Mouse (Mus musculus) megakaryocyte-erythroid progenitor cell, adult 5-6 weeks (primary cell): Measurements from ENCODE around the gene Larp4b. TPM values are rescaled to one million over a fixed set of nuclear protein-coding genes. Genes with fewer than 3 reads are reported as not detected.

Source experiments
- ATAC-seq: replicated peaks from 2 replicates; pipeline ENCODE4 v1.8.0; 2016; ENCODE audit warnings: mild to moderate bottlenecking, inconsistent platforms; ENCODE audit not compliant: severe bottlenecking, poor library complexity, low FRiP score, low TSS enrichment
- total RNA-seq, 2 experiments: library from RNA; stranded (forward) in 1 of 2; stranded (reverse) in 1 of 2; fragments of 200-1000, 215-1000 nt in 1 of 2; fragments of >200 nt in 1 of 2; fragmentation: Nextera tagmentation in 1 of 2; gene quantifications; 2 replicates each; pipeline ENCODE4 v1.2.3; 2014 to 2017

Gene Larp4b
- total RNA-seq, 2 experiments from 2014 or later, result 76.6 to 93.4 TPM

DNA sequence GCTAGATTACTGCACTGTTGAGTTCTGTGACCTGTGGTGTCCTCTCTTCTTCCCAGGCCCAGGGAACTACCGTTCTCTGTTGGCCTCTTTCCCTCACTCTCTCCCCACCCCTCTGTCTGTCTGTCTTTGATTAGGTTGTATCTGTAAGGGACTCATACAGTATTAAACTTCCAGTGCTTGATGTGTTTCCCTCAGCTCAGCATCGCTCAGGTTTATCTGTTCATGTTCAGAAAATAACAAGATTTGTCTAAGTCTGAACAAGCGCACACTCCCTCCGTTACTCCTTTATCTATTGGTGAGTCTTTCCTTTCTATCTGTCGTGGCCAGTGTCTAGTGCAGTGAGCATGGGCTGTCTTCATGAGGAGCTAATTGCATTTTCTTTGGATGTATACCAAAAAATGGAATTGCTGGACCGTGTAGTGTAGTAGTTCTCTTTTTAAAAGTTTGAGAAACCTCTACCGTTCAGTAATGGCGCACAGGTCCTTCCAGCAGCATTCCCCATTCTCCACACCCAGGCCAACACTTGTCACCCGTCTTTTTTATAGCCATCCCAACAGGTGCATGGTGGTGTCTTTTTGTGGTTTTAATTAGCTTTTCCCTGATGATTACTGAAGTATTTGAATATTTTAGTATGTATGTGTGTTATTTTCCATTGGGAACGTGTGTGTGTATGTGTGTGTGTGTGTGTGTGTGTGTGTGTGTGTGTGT lies 27.3 kb downstream of the Larp4b start:
- ATAC-seq, result peak; percentile 96

- ATAC-seq, result no peak
Observed at GRCm38 (mm10) chr13:9122045-9122444, 28.4 kb downstream of the Larp4b start.

- ATAC-seq, result no peak
Observed at GRCm38 (mm10) chr13:9125193-9125592, 31.5 kb downstream of the Larp4b start.

DNA sequence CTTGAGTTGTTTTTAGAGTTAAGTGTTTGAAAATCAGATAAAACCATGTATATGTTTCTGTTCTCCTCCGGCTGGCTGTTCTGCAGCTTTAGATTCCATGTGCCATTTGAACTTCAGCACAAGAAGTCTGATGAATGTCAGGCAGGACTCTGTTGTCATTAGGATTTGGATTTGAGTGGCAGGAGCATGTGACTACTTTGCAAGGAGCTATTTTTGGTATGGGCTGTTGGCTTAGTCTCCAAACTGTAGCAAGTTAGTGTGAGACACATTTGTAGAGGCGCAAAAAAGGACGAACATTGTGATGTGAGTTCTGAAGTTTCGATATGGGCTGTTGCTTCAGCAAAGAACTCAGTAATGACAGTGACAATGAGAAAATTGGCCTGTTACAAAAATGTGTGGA lies 34.0 kb downstream of the Larp4b start:
- no peak for ATAC-seq

DNA sequence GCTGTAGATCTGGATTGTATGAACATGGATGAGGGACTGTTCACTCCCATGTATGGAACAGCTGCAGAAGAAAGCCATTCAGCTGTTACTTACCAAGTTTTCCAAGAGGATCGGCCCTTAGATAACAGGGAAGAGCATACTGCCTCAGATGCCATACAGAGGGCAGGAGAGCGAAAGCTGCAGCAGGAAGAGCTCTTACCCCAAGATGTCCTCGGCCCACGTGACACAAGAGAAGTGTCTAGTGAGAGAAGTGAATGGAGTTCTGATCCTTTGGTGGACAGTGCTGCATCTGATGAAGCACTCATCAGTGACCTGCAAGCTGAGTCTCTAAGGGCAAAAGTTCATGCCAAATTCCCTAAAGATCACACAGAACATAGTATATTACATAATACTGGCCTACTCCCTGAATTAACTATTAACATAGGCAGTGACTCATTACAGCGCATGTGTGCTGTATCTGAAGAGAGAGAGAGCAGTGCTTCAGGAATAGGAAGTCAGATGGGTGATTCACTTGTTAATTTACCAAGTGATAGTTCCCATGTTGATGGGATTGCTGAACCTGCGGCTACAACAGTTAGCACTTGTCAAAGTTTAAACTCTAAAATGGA lies 35.1 kb downstream of the Larp4b start:
- no peak for ATAC-seq

GRCm38 (mm10) chr13:9134421-9134820 lies 40.7 kb downstream of the Larp4b start:
- ATAC-seq, result no peak

- no peak for ATAC-seq
Observed at GRCm38 (mm10) chr13:9136088-9136487, 42.4 kb downstream of the Larp4b start.

DNA sequence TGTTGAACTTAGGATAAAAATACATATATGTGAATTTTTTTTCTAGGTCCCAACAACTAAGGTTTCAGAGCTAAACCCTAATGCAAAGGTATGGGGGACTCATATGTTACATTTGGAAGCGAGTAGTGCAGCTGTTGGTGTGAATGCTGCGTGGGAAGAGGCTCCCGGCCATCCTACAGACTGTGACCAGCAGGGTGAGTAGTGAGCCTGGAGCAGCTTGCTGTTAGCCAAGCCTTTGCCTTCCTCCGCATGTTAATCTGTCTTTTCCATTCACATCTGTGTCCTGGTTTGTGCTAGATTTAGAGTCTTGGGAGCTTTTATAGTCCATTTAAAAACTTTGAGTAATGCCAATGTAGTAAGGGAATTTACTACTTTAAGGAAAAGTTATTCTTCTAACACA lies 43.1 kb downstream of the Larp4b start:
- peak; percentile 53 for ATAC-seq

GRCm38 (mm10) chr13:9139466-9139991 lies 45.8 kb downstream of the Larp4b start:
- no peak for ATAC-seq

DNA sequence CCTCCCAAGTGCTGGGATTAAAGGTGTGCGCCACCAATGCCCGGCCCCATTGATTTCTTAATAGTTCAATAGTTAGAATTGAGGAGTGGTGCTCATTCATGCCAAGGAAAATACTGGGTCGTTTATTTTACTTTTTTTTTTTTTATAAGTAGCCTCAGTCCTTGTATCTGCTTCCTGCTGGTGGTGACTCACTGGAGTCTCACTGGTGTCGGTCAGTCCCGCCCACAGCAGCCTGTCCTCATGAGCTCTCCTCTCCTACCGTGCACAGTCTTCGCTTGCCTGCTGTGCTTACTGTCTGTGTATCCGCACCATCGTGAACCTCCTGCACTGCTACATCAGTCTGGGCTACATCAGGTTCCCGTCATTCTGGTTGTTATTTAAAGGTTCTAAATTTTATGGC lies 46.5 kb downstream of the Larp4b start:
- no peak for ATAC-seq

- ATAC-seq, result no peak
Observed at GRCm38 (mm10) chr13:9142371-9142770, 48.7 kb downstream of the Larp4b start.

GRCm38 (mm10) chr13:9148830-9149229 lies 55.1 kb downstream of the Larp4b start:
- no peak for ATAC-seq

- ATAC-seq, result no peak
Observed at GRCm38 (mm10) chr13:9149473-9150217, 56.0 kb downstream of the Larp4b start.

GRCm38 (mm10) chr13:9151100-9151499 lies 57.4 kb downstream of the Larp4b start:
- ATAC-seq, result no peak

DNA sequence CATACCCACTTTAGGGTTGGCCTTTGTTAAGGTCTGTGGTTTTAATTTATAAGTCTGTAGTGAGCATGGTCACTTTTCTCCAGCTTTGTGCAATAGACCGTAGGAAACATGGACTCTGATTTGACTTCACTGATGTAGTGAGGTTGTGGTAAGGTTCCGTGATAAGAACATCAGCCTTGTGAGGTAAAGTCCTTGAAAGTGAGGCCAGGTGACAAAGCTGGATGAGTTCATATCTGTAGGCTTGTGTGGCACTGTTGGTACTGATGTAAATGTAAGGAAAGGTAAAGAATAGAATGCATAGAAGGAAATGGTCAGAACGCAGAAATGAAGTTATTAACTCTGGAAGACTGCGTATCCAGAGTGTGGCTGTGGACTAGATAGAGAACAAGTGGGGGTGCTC lies 57.9 kb downstream of the Larp4b start:
- ATAC-seq, result no peak

DNA sequence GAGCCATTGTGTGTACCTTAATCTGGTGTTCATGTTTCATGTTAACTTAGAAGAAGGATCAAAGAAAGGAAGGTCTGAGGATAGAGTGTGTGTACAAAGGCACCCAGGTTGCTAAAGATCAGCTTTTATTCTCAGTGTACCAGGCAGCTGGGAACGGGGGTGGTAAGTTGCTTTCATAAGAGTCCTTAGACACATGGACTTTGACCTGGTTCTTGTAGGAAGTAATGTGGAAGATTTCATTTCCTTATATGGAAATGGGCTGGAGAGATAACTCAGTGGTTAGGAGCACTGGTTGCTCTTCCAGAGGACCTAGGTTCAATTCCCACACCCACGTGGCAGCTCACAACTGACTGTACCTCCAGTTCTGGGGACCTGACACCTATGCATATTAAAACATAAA lies 58.6 kb downstream of the Larp4b start:
- ATAC-seq, result no peak

- ATAC-seq, result no peak
Observed at GRCm38 (mm10) chr13:9153803-9154202, 60.1 kb downstream of the Larp4b start.

DNA sequence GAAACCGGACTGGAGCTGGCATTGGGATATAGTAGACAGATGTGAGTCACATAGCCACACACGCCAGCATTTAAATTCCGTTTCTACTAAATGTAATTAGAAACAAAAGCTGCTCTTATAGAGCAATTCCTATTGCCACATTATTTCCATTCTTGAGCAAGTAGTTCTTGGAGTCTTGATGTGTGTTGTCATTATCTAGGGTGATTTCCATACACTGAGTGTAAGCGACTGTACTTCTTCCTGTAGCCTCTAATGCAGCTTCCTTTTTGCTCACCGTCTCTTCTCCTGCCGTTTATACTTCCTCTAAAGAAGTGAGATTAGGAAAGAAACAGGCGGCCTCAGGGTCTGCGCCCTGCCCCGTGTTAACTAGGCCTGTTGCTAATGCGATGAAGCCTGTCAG lies 65.6 kb downstream of the Larp4b start:
- ATAC-seq, result no peak

DNA sequence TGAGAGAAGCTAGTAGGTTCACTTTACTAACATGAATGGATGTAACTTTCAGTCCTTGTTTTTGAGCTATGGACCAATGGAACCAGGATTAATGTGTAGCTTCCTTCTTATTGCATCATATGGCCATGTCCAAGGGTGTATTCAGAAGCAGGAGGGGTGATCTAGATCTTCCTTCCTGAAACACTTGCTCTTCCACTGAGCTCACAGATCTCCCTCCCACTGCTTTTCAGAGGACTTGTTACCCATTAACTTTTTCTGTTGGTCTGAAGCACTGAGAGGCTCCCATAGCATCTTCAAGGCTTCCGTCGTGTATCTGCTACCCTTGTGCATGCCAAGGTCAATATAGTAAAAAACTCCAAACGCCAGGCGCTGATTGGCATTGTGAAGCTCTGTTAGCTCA lies 69.2 kb downstream of the Larp4b start:
- no peak for ATAC-seq

GRCm38 (mm10) chr13:9167842-9168241 lies 74.2 kb downstream of the Larp4b start:
- ATAC-seq, result no peak
